Mouse (Mus musculus) liver, adult (tissue): ENCODE measurements at regions not wholly inside any gene's neighbourhood (a gene's known extent, or its start where the extent isn't known, plus 50 kb on each side); places are given as distances from the start of the nearest gene placed in this dataset.

Experiments
- GATA4 ChIP-seq: IDR thresholded peaks from 2 replicates; pipeline ENCODE4 v1.6.1; 2014; ENCODE audit warnings: mild to moderate bottlenecking, low read length; ENCODE audit not compliant: insufficient replicate concordance

- no peak for TF ChIP-seq GATA4
Observed at GRCm38 (mm10) chr16:93041887-93042286, 215.9 kb upstream of the Runx1 start.

GRCm38 (mm10) chr16:93041399-93041798 lies 215.4 kb upstream of the Runx1 start:
- no peak for TF ChIP-seq GATA4

GRCm38 (mm10) chr16:93035626-93036025 lies 209.7 kb upstream of the Runx1 start:
- no peak for TF ChIP-seq GATA4

GRCm38 (mm10) chr16:93033943-93034342 lies 208.0 kb upstream of the Runx1 start:
- TF ChIP-seq GATA4: no peak

- TF ChIP-seq GATA4: no peak
Observed at GRCm38 (mm10) chr16:93031624-93032023, 205.7 kb upstream of the Runx1 start.

- no peak for TF ChIP-seq GATA4
Observed at GRCm38 (mm10) chr16:93028640-93029039, 202.7 kb upstream of the Runx1 start.

GRCm38 (mm10) chr16:93028016-93028415 lies 202.1 kb upstream of the Runx1 start:
- no peak for TF ChIP-seq GATA4

GRCm38 (mm10) chr16:93026094-93026648 lies 200.2 kb upstream of the Runx1 start:
- no peak for TF ChIP-seq GATA4

- TF ChIP-seq GATA4: no peak
Observed at GRCm38 (mm10) chr16:93019800-93020555, 194.0 kb upstream of the Runx1 start.

GRCm38 (mm10) chr16:93018766-93019165 lies 192.8 kb upstream of the Runx1 start:
- TF ChIP-seq GATA4: no peak

GRCm38 (mm10) chr16:93017025-93017424 lies 191.1 kb upstream of the Runx1 start:
- TF ChIP-seq GATA4: no peak

GRCm38 (mm10) chr16:93015636-93016035 lies 189.7 kb upstream of the Runx1 start:
- no peak for TF ChIP-seq GATA4

GRCm38 (mm10) chr16:93014991-93015390 lies 189.0 kb upstream of the Runx1 start:
- no peak for TF ChIP-seq GATA4

GRCm38 (mm10) chr16:93013881-93014280 lies 187.9 kb upstream of the Runx1 start:
- no peak for TF ChIP-seq GATA4

- no peak for TF ChIP-seq GATA4
Observed at GRCm38 (mm10) chr16:93013256-93013655, 187.3 kb upstream of the Runx1 start.

- TF ChIP-seq GATA4: no peak
Observed at GRCm38 (mm10) chr16:93011474-93011873, 185.5 kb upstream of the Runx1 start.

- TF ChIP-seq GATA4: no peak
Observed at GRCm38 (mm10) chr16:93006321-93006984, 180.5 kb upstream of the Runx1 start.

GRCm38 (mm10) chr16:93005470-93005869 lies 179.5 kb upstream of the Runx1 start:
- no peak for TF ChIP-seq GATA4
